Mouse (Mus musculus) cortical plate, adult 2 months (tissue): Measurements from ENCODE around the gene Emc8. TPM values are rescaled to one million over a fixed set of nuclear protein-coding genes. Genes with fewer than 3 reads are reported as not detected.

ENCODE experiments used
- H3K27ac ChIP-seq: fragments of 200-500 bp; 2 replicates; pipeline ENCODE4 v1.5.1; 2012; ENCODE audit warnings: low read length, control low read depth, inconsistent platforms; ENCODE audit not compliant: insufficient read depth
- H3K4me1 ChIP-seq: fragments of 200-500 bp; 2 replicates; pipeline ENCODE4 v1.6.1; 2011; ENCODE audit warnings: low read length; ENCODE audit not compliant: control insufficient read depth, insufficient read depth
- H3K4me3 ChIP-seq: fragments of 200-500 bp; 2 replicates; pipeline ENCODE4 v1.5.1; 2011; ENCODE audit warnings: mild to moderate bottlenecking, low read length, control low read depth; ENCODE audit not compliant: insufficient read depth
- CTCF ChIP-seq: fragments of 200-500 bp; IDR thresholded peaks from 2 replicates; pipeline ENCODE4 v1.5.1; 2011; ENCODE audit warnings: mild to moderate bottlenecking, control low read depth, low read length; ENCODE audit not compliant: insufficient read depth; ENCODE audit errors: extremely low read depth
- POLR2A ChIP-seq: fragments of 200-500 bp; IDR thresholded peaks from 2 replicates; pipeline ENCODE4 v1.6.1; 2011; ENCODE audit warnings: mild to moderate bottlenecking, low read length, control low read depth; ENCODE audit not compliant: insufficient read depth; ENCODE audit errors: extremely low read depth
- polyA plus RNA-seq: library from polyadenylated mRNA; depleted of rRNA; stranded (reverse); fragments of >200 nt; gene quantifications from 2 replicates; pipeline ENCODE4 v1.2.3, GENCODE M21; 2012

Emc8 gene
- polyA plus RNA-seq, 1 experiment = 51.2 TPM

DNA sequence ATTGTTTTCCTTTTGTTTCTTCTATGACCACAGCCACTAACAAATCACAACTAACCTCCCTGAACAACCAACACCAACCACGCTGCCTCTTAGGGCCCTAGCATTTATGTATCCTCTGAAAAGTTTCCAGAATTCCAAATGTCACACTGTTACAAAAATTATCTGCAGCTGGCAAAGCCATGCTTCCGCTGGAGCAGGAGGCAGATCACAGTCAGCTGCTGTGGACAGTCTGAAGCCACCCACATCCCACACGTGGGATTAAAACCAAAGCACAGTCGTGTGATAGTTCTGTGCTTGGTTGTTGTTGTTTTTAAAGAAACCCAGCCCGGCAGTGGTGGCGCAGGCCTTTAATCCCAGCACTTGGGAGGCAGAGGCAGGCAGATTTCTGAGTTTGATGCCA, 30.7 kb upstream of the Emc8 start:
- TF ChIP-seq POLR2A (no peak), CTCF (no peak)
- Histone ChIP-seq H3K27ac (no peak overlapping the region), H3K4me1 (no peaks in the 10 kb centered on the region), H3K4me3 (no peak overlapping the region)

GRCm38 (mm10) chr8:120698426-120698825, 30.1 kb upstream of the Emc8 start:
- Histone ChIP-seq H3K27ac (no peak overlapping the region), H3K4me1 (no peaks in the 10 kb centered on the region), H3K4me3 (no peak overlapping the region)
- TF ChIP-seq CTCF (no peak), POLR2A (no peak)

DNA sequence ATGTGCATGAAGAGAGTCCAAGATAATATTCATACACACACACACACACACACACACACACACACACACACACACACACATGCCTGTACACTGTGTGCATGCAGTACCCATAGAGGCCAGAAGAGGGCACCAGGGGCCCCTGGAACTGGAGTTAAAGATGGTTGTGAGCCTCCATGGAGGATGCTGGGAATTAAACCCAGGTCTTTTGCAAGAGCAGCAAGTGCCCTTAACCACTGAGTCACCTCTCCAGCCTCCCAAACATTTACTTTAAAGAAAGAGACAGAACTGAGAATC, 29.6 kb upstream of the Emc8 start:
- Histone ChIP-seq H3K4me1 (no peaks in the 10 kb centered on the region), H3K4me3 (no peak overlapping the region), H3K27ac (no peak overlapping the region)
- 0 out of 2 replicates have a peak, but pooled peaks have one; percentile 3 for TF ChIP-seq CTCF
- no peak for TF ChIP-seq POLR2A

DNA sequence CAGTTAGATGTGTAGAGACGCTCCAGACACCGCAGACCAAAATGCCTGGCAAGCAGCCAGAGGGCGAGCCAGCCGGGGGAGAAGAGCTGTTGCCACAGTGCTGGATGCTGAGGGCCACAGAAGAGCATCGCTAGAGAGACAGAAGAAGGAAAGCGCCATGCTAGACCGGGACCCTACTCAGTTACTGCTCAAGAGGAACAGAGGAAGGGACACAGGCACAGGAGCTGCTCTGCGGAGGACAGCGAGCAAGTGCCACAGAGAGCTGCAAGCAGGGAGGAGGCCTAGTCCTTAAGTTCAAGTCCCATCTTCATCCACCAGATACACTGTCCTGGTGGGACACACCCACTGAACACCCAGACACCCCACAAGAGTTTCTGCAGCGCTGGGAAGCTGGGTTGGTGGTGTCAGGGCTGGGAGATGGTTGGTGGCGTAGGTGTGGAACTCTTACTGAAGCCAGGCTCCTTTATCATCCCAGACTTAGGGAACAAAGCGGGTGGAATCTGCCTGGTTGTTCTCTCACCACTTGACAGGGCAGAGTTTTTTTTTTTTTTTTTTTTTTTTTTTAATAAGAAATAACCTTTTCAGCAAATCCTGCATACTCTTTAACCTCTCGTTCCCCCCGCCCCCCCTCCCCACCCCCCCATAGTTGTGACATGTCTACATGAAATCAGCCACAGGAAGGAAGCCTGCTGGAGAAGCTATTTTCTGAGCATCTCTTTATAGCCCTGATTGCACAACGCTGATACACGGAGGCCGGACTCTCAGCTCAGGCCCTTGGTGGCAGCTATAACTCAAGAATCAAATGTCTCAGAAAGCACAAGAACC, 29.0 kb upstream of the Emc8 start:
- TF ChIP-seq POLR2A (no peak), CTCF (no peak)
- H3K4me1 ChIP-seq = no peaks in the 10 kb centered on the region
- no peak overlapping the region for H3K4me3 ChIP-seq
- H3K27ac ChIP-seq = no peak overlapping the region

DNA sequence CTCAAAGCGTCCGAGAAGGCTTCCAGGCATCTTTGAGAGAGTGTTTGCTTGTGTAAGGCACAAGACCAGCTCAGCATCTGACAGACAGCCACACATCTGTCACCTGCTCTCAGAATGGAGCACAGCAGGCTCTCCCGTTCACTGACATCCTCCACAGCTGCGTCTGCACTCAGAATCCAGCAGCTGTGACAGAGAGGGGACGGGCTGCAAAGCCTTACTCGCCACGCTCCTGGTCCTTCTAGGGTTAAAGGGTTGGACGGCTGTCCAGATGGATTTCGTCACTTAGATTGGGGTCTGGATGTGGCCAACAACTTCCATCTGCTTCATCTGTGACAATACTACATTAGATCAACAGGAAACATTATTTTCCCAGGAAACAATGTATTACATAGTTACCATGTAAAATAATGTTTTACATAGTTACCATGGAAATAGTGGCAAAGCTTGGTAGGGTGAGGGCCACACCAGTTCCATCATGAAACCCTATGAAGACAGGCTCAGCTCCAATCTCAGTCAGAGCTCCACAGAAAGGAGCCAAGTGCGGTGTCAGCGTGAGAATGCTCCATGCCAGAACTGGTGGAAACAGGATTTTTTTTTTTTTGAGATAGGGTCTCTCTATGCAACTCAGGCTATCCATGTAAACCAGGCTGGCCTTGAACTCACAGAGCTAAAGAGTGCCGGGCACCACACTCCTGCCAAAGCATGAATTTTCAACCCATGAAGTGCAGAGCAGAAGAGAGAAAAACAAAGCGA, 28.2 kb upstream of the Emc8 start:
- Histone ChIP-seq H3K4me1 (no peaks in the 10 kb centered on the region), H3K27ac (no peak overlapping the region), H3K4me3 (no peak overlapping the region)
- TF ChIP-seq CTCF (no peak), POLR2A (no peak)

DNA sequence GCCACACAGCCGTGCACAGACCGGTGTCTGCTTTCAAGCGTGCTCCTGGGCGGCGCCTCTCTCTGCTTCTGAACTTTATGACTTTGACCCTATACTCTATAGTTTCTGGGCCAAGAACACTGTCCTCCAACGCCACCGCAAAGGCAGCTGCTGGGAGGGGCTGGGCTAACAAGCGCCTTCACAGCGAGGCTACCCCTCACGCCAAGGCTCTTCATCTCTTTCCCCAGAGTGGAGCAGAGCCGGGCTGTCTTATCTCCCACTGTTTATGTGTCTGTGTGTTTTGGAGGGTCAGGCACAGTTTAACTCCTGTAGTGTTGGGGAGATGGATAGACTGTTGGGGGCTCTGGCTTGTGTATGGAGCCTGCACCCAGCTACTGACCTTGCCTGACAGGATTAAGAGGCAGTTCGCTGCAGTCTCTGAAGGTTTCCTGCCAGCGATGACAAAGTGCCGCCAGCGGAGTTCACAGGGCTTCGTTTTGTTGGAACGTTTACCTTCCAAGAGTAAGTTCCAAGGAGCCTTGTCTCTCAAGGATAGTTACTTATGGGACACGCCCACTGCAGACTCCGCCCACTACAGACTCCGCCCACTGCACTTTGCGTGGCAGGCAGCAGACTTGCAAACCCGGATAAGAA, 25.6 kb upstream of the Emc8 start:
- no peaks in the 10 kb centered on the region for H3K4me1 ChIP-seq
- TF ChIP-seq CTCF (no peak), POLR2A (no peak)
- no peak overlapping the region for H3K4me3 ChIP-seq
- no peak overlapping the region for H3K27ac ChIP-seq

- Histone ChIP-seq H3K27ac (no peak overlapping the region), H3K4me1 (no peaks in the 10 kb centered on the region), H3K4me3 (no peak overlapping the region)
- no peak for TF ChIP-seq CTCF
- TF ChIP-seq POLR2A = no peak
Measured at GRCm38 (mm10) chr8:120692934-120693333, 24.6 kb upstream of the Emc8 start.

DNA sequence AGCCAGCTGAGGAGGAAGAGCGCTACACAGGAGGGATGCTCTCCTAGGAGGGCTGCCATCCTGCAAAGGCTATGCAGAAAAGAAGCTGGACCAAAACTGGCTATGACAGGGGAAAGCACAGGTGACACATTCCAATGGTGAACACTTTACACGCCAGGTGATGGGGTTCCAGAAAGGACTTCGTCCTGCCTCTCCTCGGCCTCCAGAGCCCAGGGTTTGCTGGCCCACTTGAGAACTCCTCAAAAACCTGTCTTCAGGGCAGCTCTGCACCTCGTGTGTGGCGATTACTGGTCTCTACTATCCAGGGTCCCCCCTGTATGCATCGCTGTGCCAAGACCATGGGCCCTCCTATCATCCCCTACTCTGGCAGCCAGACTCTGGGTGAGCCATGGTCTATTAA, 20.1 kb upstream of the Emc8 start:
- H3K4me1 ChIP-seq = no peaks in the 10 kb centered on the region
- H3K27ac ChIP-seq = no peak overlapping the region
- TF ChIP-seq CTCF = no peak
- TF ChIP-seq POLR2A = no peak
- no peak overlapping the region for H3K4me3 ChIP-seq

DNA sequence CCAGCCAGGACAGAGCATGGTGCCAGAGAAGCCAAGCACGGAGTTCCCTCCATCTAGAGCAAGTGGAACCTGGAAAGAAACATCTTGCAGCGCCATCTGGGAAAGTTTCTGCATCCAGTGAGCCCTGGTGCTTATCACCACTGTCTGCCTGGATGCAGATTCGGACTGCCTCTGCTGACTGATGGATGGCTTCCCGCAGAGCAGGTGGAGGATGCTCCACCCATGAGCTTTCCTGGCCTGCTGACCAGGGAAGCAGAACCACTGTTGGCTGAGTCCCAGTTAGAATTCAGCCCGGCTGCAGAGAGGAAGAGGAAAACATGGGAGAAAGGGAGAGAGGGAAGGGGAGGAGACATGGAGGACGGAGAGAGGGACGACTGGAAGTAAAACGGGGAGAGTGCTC, 19.4 kb upstream of the Emc8 start:
- Histone ChIP-seq H3K27ac (no peak overlapping the region), H3K4me1 (no peaks in the 10 kb centered on the region), H3K4me3 (no peak overlapping the region)
- TF ChIP-seq CTCF (no peak), POLR2A (no peak)

DNA sequence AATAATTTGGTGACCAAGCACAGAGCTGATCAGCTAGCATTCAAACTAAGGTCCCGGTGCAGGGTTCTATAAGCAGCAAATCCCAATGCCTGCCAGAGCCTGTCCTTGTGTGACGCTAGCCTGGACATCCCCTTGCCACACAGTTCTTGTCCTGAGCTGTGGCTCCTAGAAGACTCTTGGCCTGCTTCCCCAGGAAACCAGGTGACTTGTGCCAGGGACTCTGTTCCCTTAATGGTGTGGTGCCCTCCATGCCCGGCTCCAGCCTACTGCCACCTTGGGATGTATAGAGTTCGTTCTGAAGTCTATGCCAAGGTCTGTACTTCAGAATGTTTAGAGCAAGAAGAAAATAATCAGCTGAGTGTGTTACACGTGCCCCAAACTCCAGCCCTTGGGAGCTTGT, 18.2 kb upstream of the Emc8 start:
- Histone ChIP-seq H3K27ac (no peak overlapping the region; the same call in 1 of the 2 replicates), H3K4me1 (no peaks in the 10 kb centered on the region), H3K4me3 (no peak overlapping the region)
- TF ChIP-seq POLR2A (no peak), CTCF (no peak)
